Mouse (Mus musculus): Measurements from ENCODE around the gene Rin2. TPM values are rescaled to one million over a fixed set of nuclear protein-coding genes. Genes with fewer than 3 reads are reported as not detected.

Rin2 gene
- polyA plus RNA-seq, 1 experiment from 2014 or later, result 21.4 TPM

- 36% methylated on average over 10 of the region's 10 CpGs for WGBS
- H3K36me3 ChIP-seq, result no peaks in the 10 kb centered on the region
- peak overlapping the region; percentile 38; the same call in 1 of the 2 replicates for H3K4me3 ChIP-seq
- no peak for ATAC-seq (ENCODE audit: low FRiP score)
- no peaks in the 10 kb centered on the region for H3K9me3 ChIP-seq (replicated peaks)
- H3K27me3 ChIP-seq, result no peaks in the 10 kb centered on the region
- no peak overlapping the region for H3K9ac ChIP-seq
- peaks cover 26% of the 10 kb centered on the region for H3K4me1 ChIP-seq
- H3K4me2 ChIP-seq (replicated peaks), result peak overlapping the region; percentile 59
- peak overlapping the region; percentile 72 for H3K27ac ChIP-seq
Observed at GRCm38 (mm10) chr2:145862206-145862817, 187.3 kb downstream of the Rin2 start.

DNA sequence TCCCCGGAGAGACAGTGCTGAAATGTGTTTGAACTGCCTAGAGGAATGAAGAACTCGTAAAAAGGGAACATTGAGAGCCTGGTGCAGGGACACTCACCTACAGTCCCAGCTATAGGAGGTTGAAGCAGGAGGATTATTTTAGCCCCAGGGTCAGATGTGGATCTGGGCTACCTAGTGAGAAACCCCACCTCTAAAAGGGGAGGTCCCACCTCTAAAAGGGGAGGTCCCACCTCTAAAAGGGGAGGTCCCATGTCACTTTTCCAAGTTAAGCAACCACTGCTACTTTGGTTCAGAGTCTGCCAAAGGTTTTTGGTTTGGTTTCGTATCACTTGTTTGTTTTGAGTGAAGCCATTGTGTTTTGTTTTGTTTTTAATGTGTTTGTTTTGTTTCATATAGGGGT lies 190.3 kb downstream of the Rin2 start:
- H3K36me3 ChIP-seq, result no peaks in the 10 kb centered on the region

GRCm38 (mm10) chr2:145866238-145866637 lies 191.2 kb downstream of the Rin2 start:
- no peak overlapping the region for H3K4me2 ChIP-seq (replicated peaks)
- ATAC-seq (ENCODE audit: low FRiP score), result no peak
- H3K4me1 ChIP-seq, result peaks cover 9% of the 10 kb centered on the region
- H3K9me3 ChIP-seq (replicated peaks), result no peaks in the 10 kb centered on the region
- no peak overlapping the region for H3K4me3 ChIP-seq
- no peaks in the 10 kb centered on the region for H3K36me3 ChIP-seq
- no peak overlapping the region for H3K27ac ChIP-seq
- no peak overlapping the region for H3K9ac ChIP-seq
- 94% methylated on average over 3 of the region's 3 CpGs for WGBS
- no peaks in the 10 kb centered on the region for H3K27me3 ChIP-seq

More for the DNA sequence above, 190.3 kb downstream of the Rin2 start:
- no peaks in the 10 kb centered on the region for H3K9me3 ChIP-seq (replicated peaks)
- no peaks in the 10 kb centered on the region for H3K27me3 ChIP-seq
- H3K9ac ChIP-seq, result no peak overlapping the region
- H3K4me3 ChIP-seq, result no peak overlapping the region
- H3K27ac ChIP-seq, result no peak overlapping the region
- peaks cover 15% of the 10 kb centered on the region for H3K4me1 ChIP-seq
- ATAC-seq (ENCODE audit: low FRiP score), result no peak
- H3K4me2 ChIP-seq (replicated peaks), result no peak overlapping the region
- 91% methylated on average over 3 of the region's 3 CpGs for WGBS

DNA sequence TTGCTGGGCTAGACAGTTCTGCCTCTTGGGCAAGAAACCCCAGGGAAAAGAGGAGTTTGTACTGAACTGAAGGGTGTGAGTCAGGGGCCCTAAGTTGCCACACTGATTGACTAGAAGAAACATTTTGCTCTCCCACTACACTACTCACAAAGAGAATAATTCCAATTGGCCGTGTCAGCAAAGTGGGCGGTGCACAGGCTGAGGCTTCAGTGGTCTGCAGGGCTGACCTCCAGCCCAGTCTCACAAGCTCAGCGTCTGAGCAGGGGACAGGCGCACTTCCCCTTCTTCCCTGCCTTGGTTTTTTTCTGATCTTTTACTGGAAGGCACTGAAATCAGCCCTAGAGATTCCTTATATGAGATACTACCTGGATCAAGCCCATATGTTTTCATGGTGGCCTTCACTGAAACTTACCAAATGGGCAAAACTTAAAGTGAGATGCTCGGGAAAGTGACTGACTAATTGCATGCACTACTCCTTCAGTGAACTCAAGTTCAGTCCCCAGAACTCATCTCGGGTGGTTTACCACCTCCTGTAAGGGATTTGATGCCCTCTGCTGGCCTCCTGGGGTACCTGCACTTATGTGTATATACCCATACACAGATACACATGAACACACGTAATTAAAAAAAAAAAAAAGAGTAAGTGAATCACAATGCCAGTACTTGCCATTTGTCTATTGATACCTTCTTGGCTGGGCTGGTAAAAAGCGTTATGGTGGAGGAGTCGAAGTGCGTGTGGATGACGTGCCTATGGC lies 191.9 kb downstream of the Rin2 start:
- H3K4me3 ChIP-seq, result no peak overlapping the region
- H3K36me3 ChIP-seq, result no peaks in the 10 kb centered on the region
- WGBS, result 93% methylated on average over 11 of the region's 11 CpGs
- peaks cover 6% of the 10 kb centered on the region; the same call in 1 of the 2 replicates for H3K4me1 ChIP-seq
- H3K27ac ChIP-seq, result no peak overlapping the region
- no peaks in the 10 kb centered on the region for H3K9me3 ChIP-seq (replicated peaks)
- no peaks in the 10 kb centered on the region for H3K27me3 ChIP-seq
- H3K4me2 ChIP-seq (replicated peaks), result no peak overlapping the region
- ATAC-seq (ENCODE audit: low FRiP score), result no peak
- H3K9ac ChIP-seq, result no peak overlapping the region

DNA sequence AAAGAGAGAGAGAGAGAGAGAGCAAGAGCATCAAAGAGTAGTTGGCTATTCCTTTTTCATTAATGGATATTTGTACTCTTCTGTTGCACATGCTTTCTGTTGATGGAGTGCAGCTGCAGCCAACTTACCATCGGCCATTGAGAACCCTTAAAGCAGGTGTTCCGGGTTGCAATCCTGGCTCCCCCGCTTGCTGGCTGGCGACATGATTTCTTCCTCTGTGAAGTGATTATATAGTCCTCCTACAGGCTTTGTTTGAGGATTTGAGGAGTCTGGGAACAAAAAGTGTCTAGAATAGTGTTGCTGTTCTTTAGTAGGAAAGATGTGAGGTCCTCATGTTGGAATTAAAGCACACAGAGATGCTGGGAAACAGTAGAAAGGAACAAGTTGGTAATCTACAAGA lies 196.3 kb downstream of the Rin2 start:
- Histone ChIP-seq H3K9me3 (replicated peaks) (no peaks in the 10 kb centered on the region), H3K4me1 (no peaks in the 10 kb centered on the region), H3K4me2 (replicated peaks) (no peak overlapping the region), H3K27ac (no peak overlapping the region), H3K27me3 (no peaks in the 10 kb centered on the region), H3K36me3 (0 out of 2 replicates have a peak, but pooled peaks cover under 1% of the 10 kb centered on the region), H3K4me3 (no peak overlapping the region), H3K9ac (no peak overlapping the region)
- no peak for ATAC-seq (ENCODE audit: low FRiP score)
- WGBS, result 92% methylated on average over 4 of the region's 4 CpGs

GRCm38 (mm10) chr2:145872099-145872498 lies 197.1 kb downstream of the Rin2 start:
- Histone ChIP-seq H3K9me3 (replicated peaks) (no peaks in the 10 kb centered on the region), H3K9ac (no peak overlapping the region), H3K4me2 (replicated peaks) (no peak overlapping the region), H3K4me3 (no peak overlapping the region), H3K27ac (no peak overlapping the region), H3K27me3 (no peaks in the 10 kb centered on the region), H3K36me3 (0 out of 2 replicates have a peak, but pooled peaks cover 7% of the 10 kb centered on the region), H3K4me1 (no peaks in the 10 kb centered on the region)
- ATAC-seq (ENCODE audit: low FRiP score), result no peak
- WGBS, result 100% methylated on average over 1 of the region's 1 CpGs

DNA sequence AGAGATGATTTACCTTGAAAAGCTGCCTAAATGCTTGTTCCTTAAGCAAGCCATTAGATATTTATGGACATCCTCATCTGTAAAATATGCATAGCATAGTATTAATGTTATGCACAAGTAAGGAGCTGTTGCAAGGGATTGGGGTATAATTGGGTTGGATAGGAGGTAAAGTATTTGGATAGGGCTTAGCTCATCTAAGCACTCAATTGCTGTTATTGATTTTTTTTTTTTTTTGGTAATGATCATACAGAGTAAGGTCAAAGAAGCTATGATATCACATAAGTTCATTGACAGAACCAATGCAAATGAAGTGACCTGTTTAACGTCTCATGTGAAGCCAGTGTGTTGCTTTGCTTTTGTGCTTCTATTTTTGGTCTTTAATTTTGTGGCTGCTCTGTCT lies 198.9 kb downstream of the Rin2 start:
- Histone ChIP-seq H3K27me3 (no peaks in the 10 kb centered on the region), H3K9me3 (replicated peaks) (no peaks in the 10 kb centered on the region), H3K4me2 (replicated peaks) (no peak overlapping the region), H3K36me3 (peaks cover 15% of the 10 kb centered on the region), H3K4me1 (no peaks in the 10 kb centered on the region), H3K4me3 (no peak overlapping the region), H3K9ac (no peak overlapping the region), H3K27ac (no peak overlapping the region)
- no peak for ATAC-seq (ENCODE audit: low FRiP score)
- WGBS, result 86% methylated on average over 1 of the region's 1 CpGs

DNA sequence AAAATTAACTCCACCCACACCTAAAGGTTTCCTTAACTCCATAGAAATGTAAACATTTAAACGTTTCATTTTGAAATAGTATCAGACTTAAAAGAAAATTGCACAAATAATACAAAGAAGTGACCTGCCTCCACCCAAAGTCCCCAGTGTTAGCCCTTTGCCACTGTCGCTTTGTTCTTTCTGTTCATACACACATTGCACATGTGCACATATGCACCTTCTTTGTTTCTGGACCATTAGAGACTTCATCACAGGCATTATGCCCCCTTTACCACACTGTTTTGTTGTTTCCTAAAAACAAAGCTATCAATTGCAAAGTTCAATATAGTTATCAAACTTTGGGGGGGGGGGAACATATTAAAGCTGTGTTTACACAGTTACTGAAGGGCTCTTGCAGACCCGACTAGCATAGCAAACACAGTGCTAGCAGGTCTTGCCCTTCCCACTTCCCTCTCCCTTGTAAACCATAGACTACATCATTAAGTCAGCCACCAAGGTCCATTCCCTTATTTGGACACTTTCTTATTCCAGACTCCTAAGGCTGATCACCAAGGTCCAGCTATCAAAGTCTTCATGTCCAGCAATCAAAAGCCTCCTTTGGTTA lies 200.0 kb downstream of the Rin2 start:
- Histone ChIP-seq H3K9ac (no peak overlapping the region), H3K27ac (no peak overlapping the region), H3K36me3 (peaks cover 20% of the 10 kb centered on the region), H3K4me3 (no peak overlapping the region), H3K4me1 (no peaks in the 10 kb centered on the region), H3K27me3 (no peaks in the 10 kb centered on the region), H3K9me3 (replicated peaks) (no peaks in the 10 kb centered on the region), H3K4me2 (replicated peaks) (no peak overlapping the region)
- no peak for ATAC-seq (ENCODE audit: low FRiP score)
- WGBS, result 72% methylated on average over 3 of the region's 3 CpGs

GRCm38 (mm10) chr2:145877191-145877590 lies 202.2 kb downstream of the Rin2 start:
- peaks cover 26% of the 10 kb centered on the region for H3K36me3 ChIP-seq
- H3K27me3 ChIP-seq, result no peaks in the 10 kb centered on the region
- no peak overlapping the region for H3K9ac ChIP-seq
- H3K4me3 ChIP-seq, result no peak overlapping the region
- H3K4me2 ChIP-seq (replicated peaks), result no peak overlapping the region
- H3K9me3 ChIP-seq (replicated peaks), result no peaks in the 10 kb centered on the region
- no peak overlapping the region for H3K27ac ChIP-seq
- no peak for ATAC-seq (ENCODE audit: low FRiP score)
- no peaks in the 10 kb centered on the region for H3K4me1 ChIP-seq
- 96% methylated on average over 3 of the region's 3 CpGs for WGBS

GRCm38 (mm10) chr2:145880887-145881747 lies 206.1 kb downstream of the Rin2 start:
- H3K9ac ChIP-seq, result no peak overlapping the region
- no peak overlapping the region for H3K4me3 ChIP-seq
- H3K27ac ChIP-seq, result peak overlapping the region; percentile 60
- H3K27me3 ChIP-seq, result no peaks in the 10 kb centered on the region
- H3K36me3 ChIP-seq, result peaks cover 36% of the 10 kb centered on the region
- H3K9me3 ChIP-seq (replicated peaks), result no peaks in the 10 kb centered on the region
- H3K4me2 ChIP-seq (replicated peaks), result no peak overlapping the region
- no peak for ATAC-seq (ENCODE audit: low FRiP score)
- H3K4me1 ChIP-seq, result peaks cover 5% of the 10 kb centered on the region; the same call in 1 of the 2 replicates
- WGBS, result 60% methylated on average over 11 of the region's 11 CpGs

- 76% methylated on average over 5 of the region's 5 CpGs for WGBS
- H3K4me3 ChIP-seq, result no peak overlapping the region
- H3K4me2 ChIP-seq (replicated peaks), result no peak overlapping the region
- no peaks in the 10 kb centered on the region for H3K9me3 ChIP-seq (replicated peaks)
- ATAC-seq (ENCODE audit: low FRiP score), result no peak
- no peaks in the 10 kb centered on the region for H3K27me3 ChIP-seq
- 0 out of 2 replicates have a peak overlapping the region, but pooled peaks have one; percentile 60 for H3K27ac ChIP-seq
- peaks cover 5% of the 10 kb centered on the region; the same call in 1 of the 2 replicates for H3K4me1 ChIP-seq
- H3K9ac ChIP-seq, result no peak overlapping the region
- peaks cover 32% of the 10 kb centered on the region for H3K36me3 ChIP-seq
Observed at GRCm38 (mm10) chr2:145881932-145882331, 206.9 kb downstream of the Rin2 start.

DNA sequence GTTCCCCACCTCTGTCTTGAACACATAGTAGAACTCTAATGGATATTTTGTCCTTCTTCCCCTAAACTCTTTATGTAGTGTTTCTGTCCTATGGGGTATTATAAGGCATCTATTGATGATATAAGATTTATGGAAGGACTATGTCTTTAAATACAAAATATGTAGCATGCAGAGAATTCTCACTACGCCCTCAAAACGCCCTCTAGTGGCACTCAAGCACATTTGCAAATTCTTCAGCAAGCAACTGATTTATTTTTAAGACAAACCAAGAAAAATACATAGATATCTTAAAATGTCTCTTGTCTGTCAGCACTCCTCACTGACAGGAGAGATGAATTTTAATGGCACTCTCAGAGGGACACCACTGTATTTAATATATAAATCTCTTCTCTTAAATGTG lies 207.4 kb downstream of the Rin2 start:
- Histone ChIP-seq H3K4me2 (replicated peaks) (no peak overlapping the region), H3K9ac (no peak overlapping the region), H3K4me3 (no peak overlapping the region), H3K36me3 (peaks cover 29% of the 10 kb centered on the region), H3K9me3 (replicated peaks) (no peaks in the 10 kb centered on the region), H3K4me1 (peaks cover 5% of the 10 kb centered on the region; the same call in 1 of the 2 replicates), H3K27me3 (no peaks in the 10 kb centered on the region), H3K27ac (no peak overlapping the region)
- no peak for ATAC-seq (ENCODE audit: low FRiP score)
- WGBS, result 25% methylated on average over 2 of the region's 2 CpGs

Measured in hindbrain, embryonic 12.5 days (tissue).